ENCODE assay signal across 8 mouse cellular contexts in genomic region chr15:77013753-77014241, GRCm38 (mm10). TPM values are rescaled to one million over a fixed set of nuclear protein-coding genes. Genes with fewer than 3 reads are reported as not detected.
DNase-seq lines count a peak whose midpoint lies in the region; ATAC-seq lines count a peak whose summit lies in the region.
"Had no signal": no experiment of that assay in that cellular context is flagged by ENCODE, and none has a peak within 500 bp of the region (broad histone marks: within the 10 kb centered on the region; RNA-seq: fewer than 3 reads in every experiment).

No protein-coding gene starts in this region.

- DNase-seq in adrenal gland, postnatal 14 days: peak; percentile 63
- DNase-seq in embryo, embryonic 9.5 days (ENCODE audit: extremely low spot score): peak; percentile 29
- DNase-seq in heart, postnatal 14 days: peak; percentile 67 to 84
- DNase-seq in left cerebral cortex, postnatal 14 days (ENCODE audit: low spot score in 2 of 2): peak; percentile 58 to 70
- DNase-seq in spleen, postnatal 4 days (ENCODE audit: low spot score in 2 of 2): no peak
- DNase-seq in layer of hippocampus, adult 9-11 months: no peak

- H3K27me3 ChIP-seq in neural tube, embryonic 14.5 days (ENCODE audit: control insufficient read depth, insufficient read depth, low read length): no peaks in the 10 kb centered on the region

- intact Hi-C loops in heart, postnatal 14 days (cut with DNase I): no loop called here
- intact Hi-C loops in left cerebral cortex, postnatal 14 days (cut with DNase I): no loop called here

- ATAC-seq in neural tube, embryonic 14.5 days (ENCODE audit: low read depth): peak; percentile 54

- peak overlapping the region; percentile 71 for H3K27ac ChIP-seq in neural tube, embryonic 14.5 days (ENCODE audit: low read depth, low read length)

- 0 out of 2 replicates have a peak overlapping the region, but pooled peaks have one; percentile 0 for H3K4me2 ChIP-seq in neural tube, embryonic 14.5 days (ENCODE audit: low read depth, low read length)

- H3K36me3 ChIP-seq in neural tube, embryonic 14.5 days (ENCODE audit: control insufficient read depth, insufficient read depth, low read length): no peaks in the 10 kb centered on the region

- WGBS in neural tube, embryonic 14.5 days: 19% methylated on average over 15 of the region's 15 CpGs

- H3K9me3 ChIP-seq in neural tube, embryonic 14.5 days (ENCODE audit: control insufficient read depth, low read length): no peaks in the 10 kb centered on the region

- no peak overlapping the region for H3K4me3 ChIP-seq in neural tube, embryonic 14.5 days (ENCODE audit: low read depth, low read length)
- H3K4me3 ChIP-seq: erythroblast, embryonic 14.5 days had no signal

- H3K4me1 ChIP-seq in neural tube, embryonic 14.5 days (ENCODE audit: control insufficient read depth, insufficient read depth, low read length): peaks cover 12% of the 10 kb centered on the region; the same call in 1 of the 2 replicates

- peak overlapping the region; percentile 35; the same call in 1 of the 2 replicates for H3K9ac ChIP-seq in neural tube, embryonic 14.5 days (replicated peaks; ENCODE audit: low read depth, low read length)

RNA-seq across cellular contexts. Expression of gene Apol6, which starts 30.7 kb away (rescaled TPM):
- 24.3 and 26.2 TPM in 2 replicates for total RNA-seq in adrenal gland, postnatal 14 days (2021)
- 1 to 10 TPM in 1 of 2 experiments, under 1 TPM in 1; 0.66 to 2.5 TPM for total RNA-seq in heart, postnatal 14 days (2021)
- under 1 TPM; 0.20 to 0.40 TPM for total RNA-seq in left cerebral cortex, postnatal 14 days (2021)
- 0.08 TPM in 1 of 2 replicates, not detected in the other for polyA plus RNA-seq in neural tube, embryonic 14.5 days (2014; fragmentation: Nextera tagmentation; extraction: Ambion mirVana)

RNA-seq across cellular contexts. Expression of gene Mb, which starts 36.7 kb away (rescaled TPM):
- 5.9 and 6.8 TPM in 2 replicates for total RNA-seq in adrenal gland, postnatal 14 days (2021)
- total RNA-seq in heart, postnatal 14 days (2021): over 10,000 TPM; 12,884 to 13,789 TPM
- not detected for total RNA-seq in left cerebral cortex, postnatal 14 days (2021)
- polyA plus RNA-seq in neural tube, embryonic 14.5 days (2014; fragmentation: Nextera tagmentation; extraction: Ambion mirVana): 0.46 and 1.4 TPM in 2 replicates
- polyA plus RNA-seq: erythroblast, embryonic 14.5 days had no signal

Comparison
In these comparisons a context has a peak if more than half of its experiments do, and no peak if none do; other contexts are left out.
1. DNase-seq: peak in adrenal gland, postnatal 14 days (single experiment), embryo, embryonic 9.5 days (single experiment), heart, postnatal 14 days (2 of 2) and left cerebral cortex, postnatal 14 days (2 of 2); none in spleen, postnatal 4 days (0 of 2) and layer of hippocampus, adult 9-11 months (single experiment).
2. RNA of gene Mb, which starts 36.7 kb away (total RNA-seq): 12,884 to 13,789 TPM in heart, postnatal 14 days; 5.9 to 6.8 TPM in adrenal gland, postnatal 14 days and not detected in left cerebral cortex, postnatal 14 days; every median in the first group is over 1,000 times any median in the second.